Mouse (Mus musculus) ES-E14 (cell line): Measurements from ENCODE around the gene Sim2.

Source experiments
- HCFC1 ChIP-seq: IDR thresholded peaks from 2 replicates; pipeline ENCODE4 v1.6.1; 2012; ENCODE audit warnings: low read length, inconsistent platforms, borderline replicate concordance; ENCODE audit not compliant: insufficient read depth
- MAFK ChIP-seq: IDR thresholded peaks from 2 replicates; pipeline ENCODE4 v1.6.1; 2014; ENCODE audit warnings: mild to moderate bottlenecking, low read depth, low read length, inconsistent platforms; ENCODE audit not compliant: insufficient read depth

DNA sequence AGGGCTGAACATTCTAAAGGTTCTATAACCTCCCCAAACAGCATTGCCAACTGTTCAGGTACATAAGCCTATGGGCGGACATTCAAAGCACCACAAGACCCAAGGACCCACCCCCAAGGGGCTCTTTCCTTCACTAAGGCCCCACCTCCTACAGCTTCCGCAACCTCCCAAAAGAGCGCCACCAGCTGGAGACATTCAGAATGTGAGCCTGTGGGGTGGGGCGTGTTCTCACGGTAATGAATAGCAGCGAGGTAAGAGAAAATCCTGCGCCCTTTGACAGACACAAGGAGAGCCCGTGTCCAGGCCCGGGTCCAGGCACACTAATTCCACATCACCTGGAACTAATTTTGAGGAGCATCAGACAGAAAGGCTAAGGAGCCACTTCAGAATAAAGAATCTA lies 20.5 kb upstream of the Sim2 start:
- no peak for TF ChIP-seq HCFC1
- no peak for TF ChIP-seq MAFK
